Mouse (Mus musculus) MEL (cell line): ENCODE data around the gene Cox5a. TPM values are rescaled to one million over a fixed set of nuclear protein-coding genes. Genes with fewer than 3 reads are reported as not detected.

Experiments
- DNase-seq: peaks from one replicate; pipeline ENCODE4 v3.0.0; 2011; ENCODE audit warnings: low read depth, low spot score
- H3K27ac ChIP-seq: 2 replicates; pipeline ENCODE4 v1.5.1; 2012; ENCODE audit warnings: low read depth, mild to moderate bottlenecking, control low read depth, low read length, moderate library complexity; ENCODE audit not compliant: control insufficient read depth
- H3K27me3 ChIP-seq, 2 experiments: fragments of 150-350 bp in 1 of 2; sonication (generic) in 1 of 2; 2 replicates each; pipeline ENCODE4 v1.6.1; 2012; ENCODE audit warnings: low read length in 2 of 2, mild to moderate bottlenecking in 2 of 2, improper control_type of control experiment in 1 of 2, moderate library complexity in 1 of 2; ENCODE audit not compliant: insufficient read depth in 2 of 2, control insufficient read depth in 1 of 2
- H3K36me3 ChIP-seq, 2 experiments: 2 replicates each; pipeline ENCODE4 v1.6.1; 2012 to 2014; ENCODE audit warnings: low read length in 2 of 2, improper control_type of control experiment in 1 of 2, inconsistent platforms in 1 of 2, mild to moderate bottlenecking in 1 of 2; ENCODE audit not compliant: insufficient read depth in 2 of 2, control insufficient read depth in 1 of 2
- H3K4me1 ChIP-seq, 2 experiments: fragments of 150-350 bp in 1 of 2; sonication (generic) in 1 of 2; 2 replicates each; pipeline ENCODE4 v1.6.1; 2012; ENCODE audit warnings: low read length in 2 of 2, improper control_type of control experiment in 1 of 2, mild to moderate bottlenecking in 1 of 2; ENCODE audit not compliant: insufficient read depth in 2 of 2, control insufficient read depth in 1 of 2
- H3K4me3 ChIP-seq, 2 experiments: fragments of 150-350 bp in 1 of 2; sonication (generic) in 1 of 2; 2 replicates each; pipeline ENCODE4 v1.5.1; 2012; ENCODE audit warnings: low read depth in 2 of 2, low read length in 2 of 2, mild to moderate bottlenecking in 2 of 2, moderate library complexity in 2 of 2, control low read depth in 1 of 2, improper control_type of control experiment in 1 of 2; ENCODE audit not compliant: control insufficient read depth in 1 of 2, insufficient read depth in 1 of 2
- H3K79me2 ChIP-seq: 2 replicates; pipeline ENCODE4 v1.6.1; 2012; ENCODE audit warnings: mild to moderate bottlenecking, low read length, moderate library complexity; ENCODE audit not compliant: control insufficient read depth, poor library complexity, insufficient read depth
- H3K9ac ChIP-seq: 2 replicates; pipeline ENCODE4 v1.6.1; 2012; ENCODE audit warnings: low read depth, mild to moderate bottlenecking, control low read depth, low read length, moderate library complexity; ENCODE audit not compliant: control insufficient read depth, poor library complexity, severe bottlenecking
- H3K9me3 ChIP-seq: fragments of 150-350 bp; sonication (generic); replicated peaks from 2 replicates; pipeline ENCODE4 v1.6.1; 2012; ENCODE audit warnings: mild to moderate bottlenecking, low read length, improper control_type of control experiment, moderate library complexity; ENCODE audit not compliant: insufficient read depth
- CTCF ChIP-seq, 3 experiments: IDR thresholded peaks in 2 of 3; conservative IDR thresholded peaks in 1 of 3; 2 replicates each; pipeline ENCODE4 v1.5.1; 2011 to 2012; ENCODE audit warnings: low read length in 3 of 3, low read depth in 2 of 3, mild to moderate bottlenecking in 2 of 3, improper control_type of control experiment in 1 of 3, inconsistent platforms in 1 of 3, mixed read lengths in 1 of 3, moderate library complexity in 1 of 3; ENCODE audit not compliant: control insufficient read depth in 1 of 3, insufficient read depth in 1 of 3, poor library complexity in 1 of 3, severe bottlenecking in 1 of 3
- E2F4 ChIP-seq: IDR thresholded peaks from 2 replicates; pipeline ENCODE4 v1.6.1; 2011; ENCODE audit warnings: low read depth, low read length, improper control_type of control experiment, borderline replicate concordance
- EP300 ChIP-seq, 2 experiments: IDR thresholded peaks; 2 replicates each; pipeline ENCODE4 v1.6.1; 2011; ENCODE audit warnings: improper control_type of control experiment in 2 of 2, low read length in 2 of 2, low read depth in 1 of 2, mild to moderate bottlenecking in 1 of 2
- GABPA ChIP-seq: IDR thresholded peaks from 2 replicates; pipeline ENCODE4 v1.6.1; 2012; ENCODE audit warnings: low read depth, mild to moderate bottlenecking, inconsistent platforms, low read length, improper control_type of control experiment, moderate library complexity
- JUND ChIP-seq: IDR thresholded peaks from 2 replicates; pipeline ENCODE4 v1.6.1; 2011; ENCODE audit warnings: low read depth, mild to moderate bottlenecking, improper control_type of control experiment, low read length
- KAT2A ChIP-seq: conservative IDR thresholded peaks from 2 replicates; pipeline ENCODE4 v1.6.1; 2012; ENCODE audit warnings: low read depth, low read length, improper control_type of control experiment, inconsistent platforms
- MAX ChIP-seq: IDR thresholded peaks from 2 replicates; pipeline ENCODE4 v1.6.1; 2011; ENCODE audit warnings: low read length, improper control_type of control experiment
- MEF2A ChIP-seq: IDR thresholded peaks from 2 replicates; pipeline ENCODE4 v1.6.1; 2014; ENCODE audit warnings: low read depth, mild to moderate bottlenecking, inconsistent platforms, low read length, improper control_type of control experiment; ENCODE audit not compliant: poor library complexity, insufficient replicate concordance, severe bottlenecking; ENCODE audit errors: extremely low read depth
- MXI1 ChIP-seq: IDR thresholded peaks from 2 replicates; pipeline ENCODE4 v1.6.1; 2011; ENCODE audit warnings: mild to moderate bottlenecking, low read depth, low read length, improper control_type of control experiment
- MYB ChIP-seq: IDR thresholded peaks from 2 replicates; pipeline ENCODE4 v1.6.1; 2011; ENCODE audit warnings: mild to moderate bottlenecking, low read depth, low read length, improper control_type of control experiment
- MYC ChIP-seq: IDR thresholded peaks from 2 replicates; pipeline ENCODE4 v1.6.1; 2011; ENCODE audit warnings: low read depth, mild to moderate bottlenecking, low read length, improper control_type of control experiment, moderate library complexity
- NELFE ChIP-seq: IDR thresholded peaks from 2 replicates; pipeline ENCODE4 v1.6.1; 2011; ENCODE audit warnings: low read depth, low read length, improper control_type of control experiment
- NRF1 ChIP-seq: IDR thresholded peaks from 2 replicates; pipeline ENCODE4 v1.6.1; 2014; ENCODE audit warnings: low read depth, mild to moderate bottlenecking, inconsistent platforms, low read length, improper control_type of control experiment, moderate library complexity; ENCODE audit not compliant: poor library complexity, insufficient read depth, severe bottlenecking
- POLR2AphosphoS2 ChIP-seq: IDR thresholded peaks from 2 replicates; pipeline ENCODE4 v1.6.1; 2011; ENCODE audit warnings: low read length, improper control_type of control experiment
- POLR2AphosphoS5 ChIP-seq: IDR thresholded peaks from 2 replicates; pipeline ENCODE4 v1.6.1; 2012; ENCODE audit warnings: low read depth, borderline replicate concordance, mild to moderate bottlenecking, inconsistent platforms, low read length, moderate library complexity, mixed read lengths
- SIN3A ChIP-seq: IDR thresholded peaks from 2 replicates; pipeline ENCODE4 v1.6.1; 2012; ENCODE audit warnings: low read length, improper control_type of control experiment, inconsistent platforms
- TBP ChIP-seq: IDR thresholded peaks from 2 replicates; pipeline ENCODE4 v1.8.0; 2011; ENCODE audit warnings: low read depth, low read length, improper control_type of control experiment
- USF1 ChIP-seq: IDR thresholded peaks from 2 replicates; pipeline ENCODE4 v1.6.1; 2014; ENCODE audit warnings: low read depth, mild to moderate bottlenecking, inconsistent platforms, low read length, improper control_type of control experiment, moderate library complexity
- ZKSCAN1 ChIP-seq: IDR thresholded peaks from 2 replicates; pipeline ENCODE4 v1.6.1; 2012; ENCODE audit warnings: low read depth, mild to moderate bottlenecking, inconsistent platforms, low read length, improper control_type of control experiment, moderate library complexity
- ZMIZ1 ChIP-seq: IDR thresholded peaks from 2 replicates; pipeline ENCODE4 v1.6.1; 2012; ENCODE audit warnings: low read depth, mild to moderate bottlenecking, inconsistent platforms, low read length, improper control_type of control experiment, moderate library complexity
- polyA plus RNA-seq, 2 experiments: library from polyadenylated mRNA; stranded (reverse) in 1 of 2; unstranded in 1 of 2; fragments of >175 nt in 1 of 2; fragments of >200 nt in 1 of 2; gene quantifications; 2 replicates each; pipeline versions ENCODE4 v1.2.1 to v1.2.4; 2012; ENCODE audit warnings: low replicate concordance in 2 of 2, low read depth in 1 of 2; ENCODE audit not compliant: insufficient read length in 2 of 2, insufficient read depth in 1 of 2, missing spikeins in 1 of 2
- total RNA-seq: library from RNA; depleted of rRNA; stranded (reverse); fragments of 300-350 nt; gene quantifications from 2 replicates; pipeline ENCODE4 v1.2.3, GENCODE M21; 2012

Cox5a gene
- total and polyA plus RNA-seq, 3 experiments: 367 to 400 TPM; not detected in 1

DNA sequence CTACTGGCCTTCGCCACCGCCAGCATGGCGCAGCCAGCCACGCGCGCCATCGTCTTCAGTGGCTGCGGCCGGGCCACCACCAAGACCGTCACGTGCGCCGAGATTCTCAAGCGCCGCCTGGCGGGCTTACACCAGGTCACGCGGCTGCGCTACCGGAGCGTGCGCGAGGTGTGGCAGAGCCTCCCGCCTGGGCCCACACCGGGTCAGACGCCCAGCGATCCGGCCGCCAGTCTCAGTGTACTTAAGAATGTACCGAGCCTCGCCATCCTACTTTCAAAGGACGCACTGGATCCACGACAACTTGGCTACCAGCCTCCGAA lies 16.7 kb upstream of the Cox5a start:
- H3K27ac ChIP-seq: no peak overlapping the region
- H3K4me1 ChIP-seq: peaks cover 0 to 17% of the 10 kb centered on the region in 2 experiments; a peak in 3 of 4 replicates
- no peak overlapping the region for H3K9ac ChIP-seq
- no peaks in the 10 kb centered on the region for H3K9me3 ChIP-seq
- TF ChIP-seq MAX (no peak), MYB (no peak), ZMIZ1 (no peak), POLR2AphosphoS2 (no peak), TBP (no peak), SIN3A (no peak), POLR2AphosphoS5 (no peak), KAT2A (no peak), USF1 (no peak), MXI1 (no peak), NRF1 (no peak), NELFE (no peak), CTCF (IDR thresholded peaks at IDR 0.05 in 2 of 3, conservative IDR thresholded peaks at IDR 0.05 in 1 of 3; ENCODE audit: control insufficient read depth in 1 of 3, insufficient read depth in 1 of 3, low read depth in 2 of 3, low read length in 3 of 3, poor library complexity in 1 of 3, severe bottlenecking in 1 of 3) (no peak), E2F4 (no peak), MEF2A (no peak), JUND (no peak), GABPA (no peak), MYC (no peak), EP300 (IDR thresholded peaks at IDR 0.05; ENCODE audit: low read depth in 1 of 2, low read length in 2 of 2) (no peak)
- TF ChIP-seq, all 39 proteins: peak for 0
- H3K36me3 ChIP-seq: peaks cover 0 to 11% of the 10 kb centered on the region in 2 experiments; a peak in 2 of 4 replicates
- H3K79me2 ChIP-seq: no peaks in the 10 kb centered on the region
- no peak overlapping the region for H3K4me3 ChIP-seq
- peaks cover 4 to 5% of the 10 kb centered on the region in 2 experiments; a peak in 3 of 4 replicates for H3K27me3 ChIP-seq
- DNase-seq: no peak

DNA sequence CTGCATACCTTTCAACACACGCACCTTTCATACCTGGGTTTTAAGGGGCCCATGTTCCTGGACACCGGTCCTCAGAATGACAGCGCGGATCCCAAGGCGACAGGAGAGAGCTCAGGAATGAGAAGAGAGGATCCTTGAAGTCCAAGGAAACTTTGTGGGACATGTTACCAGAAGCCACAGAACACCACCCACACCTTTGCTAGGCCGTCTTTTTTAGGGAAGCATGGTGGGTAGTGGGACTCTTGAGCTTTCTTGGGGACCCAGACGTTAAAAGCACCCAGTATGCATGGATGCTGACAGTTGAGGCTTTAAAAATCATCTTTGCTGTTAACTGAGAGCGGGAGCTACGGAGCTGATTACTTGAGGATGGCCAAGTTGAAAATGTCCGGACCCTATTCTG lies 16.2 kb upstream of the Cox5a start:
- Histone ChIP-seq H3K79me2 (no peaks in the 10 kb centered on the region), H3K4me3 (no peak overlapping the region), H3K36me3 (peaks cover 0 to 11% of the 10 kb centered on the region in 2 experiments; a peak in 2 of 4 replicates), H3K27me3 (peaks cover 3 to 5% of the 10 kb centered on the region in 2 experiments; a peak in 2 of 4 replicates), H3K27ac (no peak overlapping the region), H3K9me3 (no peaks in the 10 kb centered on the region), H3K4me1 (peaks cover 0 to 17% of the 10 kb centered on the region in 2 experiments; a peak in 3 of 4 replicates), H3K9ac (no peak overlapping the region)
- DNase-seq: no peak
- TF ChIP-seq MAX: no peak
- TF ChIP-seq ZKSCAN1: no peak
- no peak for TF ChIP-seq JUND
- TF ChIP-seq GABPA: no peak
- no peak for TF ChIP-seq EP300 (IDR thresholded peaks at IDR 0.05; ENCODE audit: low read depth in 1 of 2, low read length in 2 of 2)
